In genomic region chr6:29059846-29060685, GRCm38 (mm10) we compare ENCODE assay signal across 33 mouse cellular contexts. TPM values are rescaled to one million over a fixed set of nuclear protein-coding genes. Genes with fewer than 3 reads are reported as not detected.
DNase-seq lines count a peak whose midpoint lies in the region.
"Had no signal": no experiment of that assay in that cellular context is flagged by ENCODE, and none has a peak within 500 bp of the region (broad histone marks: within the 10 kb centered on the region; RNA-seq: fewer than 3 reads in every experiment).

TSS of gene Lep (plus strand) at chr6:29060220.

- no peak within 1 kb of the TSS for H3K4me3 ChIP-seq in limb, embryonic 10.5 days
- H3K4me3 ChIP-seq: forebrain, embryonic 15.5 days; limb, embryonic 12.5 days had no signal

- H3K36me3 ChIP-seq in limb, embryonic 10.5 days = no peaks in the 10 kb centered on the region
- H3K36me3 ChIP-seq: forebrain, embryonic 15.5 days; limb, embryonic 12.5 days had no signal

- peaks cover 21% of the 10 kb centered on the region for H3K27me3 ChIP-seq in limb, embryonic 10.5 days (ENCODE audit: low read depth, poor library complexity, severe bottlenecking)
- H3K27me3 ChIP-seq: forebrain, embryonic 15.5 days had no signal

- H3K9me3 ChIP-seq in limb, embryonic 10.5 days (replicated peaks) = no peaks in the 10 kb centered on the region
- H3K9me3 ChIP-seq: forebrain, embryonic 15.5 days; limb, embryonic 12.5 days had no signal

- peak; percentile 21 for DNase-seq in ovary, postnatal 36 days (ENCODE audit: low spot score)
- DNase-seq in ovary, postnatal 14 days (ENCODE audit: low spot score) = no peak
- peak; percentile 27 for DNase-seq in cerebellum, adult 11 months
- peak; percentile 56 for DNase-seq in cerebellum, adult 9-11 months
- no peak for DNase-seq in gastrocnemius, postnatal 10 days
- DNase-seq in limb, embryonic 10.5 days (ENCODE audit: low spot score) = no peak
- no peak for DNase-seq in kidney, postnatal 10 days
- no peak for DNase-seq in Muller cell, postnatal 12 days (ENCODE audit: inconsistent ontology term)
- DNase-seq: heart, adult 18-20 months; heart, postnatal 36 days; kidney, adult 2 months; layer of hippocampus, postnatal 36 days; liver, postnatal 0 days; lung, postnatal 14 days; right cerebral cortex, postnatal 14 days; thymus, adult 2 months; thymus, postnatal 4 days had no signal

- peaks cover 2% of the 10 kb centered on the region; the same call in 1 of the 2 replicates for H3K4me1 ChIP-seq in limb, embryonic 10.5 days
- H3K4me1 ChIP-seq: forebrain, embryonic 15.5 days had no signal

- no peak within 1 kb of the TSS for H3K27ac ChIP-seq in limb, embryonic 10.5 days
- H3K27ac ChIP-seq: forebrain, embryonic 15.5 days; hindbrain, embryonic 14.5 days; kidney, postnatal 0 days; limb, embryonic 12.5 days; stomach, postnatal 0 days had no signal

- 72% methylated on average over 28 of the region's 28 CpGs for WGBS in limb, embryonic 10.5 days

RNA-seq across cellular contexts. Expression of gene Lep, which starts in this region (rescaled TPM):
- 1 to 10 TPM; 1.1 to 2.0 TPM for total RNA-seq in gastrocnemius, postnatal 10 days (2021)
- not detected in 2 replicates for polyA plus RNA-seq in limb, embryonic 10.5 days (2016; fragmentation: Nextera tagmentation; extraction: Ambion mirVana)
- total RNA-seq: common myeloid progenitor, adult 5-6 weeks; layer of hippocampus, adult 18-20 months; layer of hippocampus, postnatal 36 days; left cerebral cortex, postnatal 10 days; megakaryocyte progenitor cell, adult 5-6 weeks; MEL; neutrophil, adult 5-6 weeks had no signal
- polyA plus RNA-seq: brain, embryonic 14.5 days; forebrain, embryonic 15.5 days; heart, embryonic 14.5 days; hindbrain, embryonic 14.5 days; inflammation-experienced regulatory T-cells, adult 6 months; kidney, postnatal 0 days; limb, embryonic 12.5 days; liver, embryonic 11.5 days; liver, postnatal 0 days; midbrain, embryonic 11.5 days; stomach, postnatal 0 days had no signal

Comparison
In these comparisons a context has a peak if more than half of its experiments do, and no peak if none do; other contexts are left out.
1. DNase-seq: peak in ovary, postnatal 36 days (single experiment), cerebellum, adult 11 months (single experiment) and cerebellum, adult 9-11 months (single experiment); none in ovary, postnatal 14 days (single experiment), gastrocnemius, postnatal 10 days (single experiment), limb, embryonic 10.5 days (single experiment), kidney, postnatal 10 days (single experiment) and Muller cell, postnatal 12 days (single experiment).